Mouse (Mus musculus): ENCODE results near the gene Npw. TPM values are rescaled to one million over a fixed set of nuclear protein-coding genes. Genes with fewer than 3 reads are reported as not detected.
"Not testable (repeated sequence)": the region's sequence is repeated elsewhere in the genome, so short reads cannot be mapped to it uniquely, and the experiment has no call there.

Gene Npw
- polyA plus RNA-seq, 1 experiment from 2014 or later, result 0.38 TPM

GRCm38 (mm10) chr17:24667011-24667410 lies 8.8 kb upstream of the Npw start:
- H3K27ac ChIP-seq (ENCODE audit: low read length); H3K9ac ChIP-seq (ENCODE audit: low read depth, low read length); H3K4me2 ChIP-seq (ENCODE audit: low read depth, low read length); H3K27me3 ChIP-seq (ENCODE audit: control insufficient read depth, insufficient read depth, low read depth, low read length); H3K36me3 ChIP-seq (ENCODE audit: control insufficient read depth, insufficient read depth); H3K4me3 ChIP-seq (ENCODE audit: low read depth, low read length); ATAC-seq (ENCODE audit: low read depth); H3K9me3 ChIP-seq (replicated peaks; ENCODE audit: control insufficient read depth, low read length): not testable (repeated sequence)
- H3K4me1 ChIP-seq (ENCODE audit: control insufficient read depth, low read depth, low read length), result peaks cover 22% of the 10 kb centered on the region
- WGBS (ENCODE audit: insufficient replicate concordance), result 53% methylated on average over 7 of the region's 7 CpGs

- no peak overlapping the region for H3K4me2 ChIP-seq (ENCODE audit: low read depth, low read length)
- no peak overlapping the region for H3K9ac ChIP-seq (ENCODE audit: low read depth, low read length)
- no peak overlapping the region for H3K4me3 ChIP-seq (ENCODE audit: low read depth, low read length)
- H3K9me3 ChIP-seq (replicated peaks; ENCODE audit: control insufficient read depth, low read length), result no peaks in the 10 kb centered on the region
- no peaks in the 10 kb centered on the region for H3K36me3 ChIP-seq (ENCODE audit: control insufficient read depth, insufficient read depth)
- no peak overlapping the region for H3K27ac ChIP-seq (ENCODE audit: low read length)
- peaks cover 55% of the 10 kb centered on the region for H3K27me3 ChIP-seq (ENCODE audit: control insufficient read depth, insufficient read depth, low read depth, low read length)
- peaks cover 12% of the 10 kb centered on the region for H3K4me1 ChIP-seq (ENCODE audit: control insufficient read depth, low read depth, low read length)
- ATAC-seq (ENCODE audit: low read depth), result no peak
- WGBS (ENCODE audit: insufficient replicate concordance), result 62% methylated on average over 4 of the region's 4 CpGs
These were observed 3.3 kb downstream of the Npw start for GRCm38 (mm10) chr17:24654969-24655368.

- Histone ChIP-seq H3K9ac (ENCODE audit: low read depth, low read length) (no peak overlapping the region), H3K4me2 (ENCODE audit: low read depth, low read length) (peak overlapping the region; percentile 38; the same call in 1 of the 2 replicates), H3K27ac (ENCODE audit: low read length) (no peak overlapping the region), H3K4me1 (ENCODE audit: control insufficient read depth, low read depth, low read length) (peaks cover 14% of the 10 kb centered on the region), H3K27me3 (ENCODE audit: control insufficient read depth, insufficient read depth, low read depth, low read length) (peaks cover 57% of the 10 kb centered on the region), H3K4me3 (ENCODE audit: low read depth, low read length) (0 out of 2 replicates have a peak overlapping the region, but pooled peaks have one; percentile 1), H3K9me3 (replicated peaks; ENCODE audit: control insufficient read depth, low read length) (no peaks in the 10 kb centered on the region), H3K36me3 (ENCODE audit: control insufficient read depth, insufficient read depth) (no peaks in the 10 kb centered on the region)
- WGBS (ENCODE audit: insufficient replicate concordance), result 4% methylated on average over 19 of the region's 19 CpGs
- no peak for ATAC-seq (ENCODE audit: low read depth)
These were observed 4.1 kb downstream of the Npw start for GRCm38 (mm10) chr17:24653967-24654710.

GRCm38 (mm10) chr17:24651835-24652234 lies 6.4 kb downstream of the Npw start:
- H3K36me3 ChIP-seq (ENCODE audit: control insufficient read depth, insufficient read depth), result no peaks in the 10 kb centered on the region
- peaks cover 44% of the 10 kb centered on the region for H3K27me3 ChIP-seq (ENCODE audit: control insufficient read depth, insufficient read depth, low read depth, low read length)
- H3K4me2 ChIP-seq (ENCODE audit: low read depth, low read length), result no peak overlapping the region
- WGBS (ENCODE audit: insufficient replicate concordance), result 36% methylated on average over 3 of the region's 3 CpGs
- H3K4me3 ChIP-seq (ENCODE audit: low read depth, low read length), result no peak overlapping the region
- no peak overlapping the region for H3K27ac ChIP-seq (ENCODE audit: low read length)
- no peak overlapping the region for H3K9ac ChIP-seq (ENCODE audit: low read depth, low read length)
- no peak for ATAC-seq (ENCODE audit: low read depth)
- H3K4me1 ChIP-seq (ENCODE audit: control insufficient read depth, low read depth, low read length), result peaks cover 7% of the 10 kb centered on the region
- H3K9me3 ChIP-seq (replicated peaks; ENCODE audit: control insufficient read depth, low read length), result no peaks in the 10 kb centered on the region

- Histone ChIP-seq H3K4me2 (ENCODE audit: low read depth, low read length) (no peak overlapping the region), H3K9me3 (replicated peaks; ENCODE audit: control insufficient read depth, low read length) (no peaks in the 10 kb centered on the region), H3K4me3 (ENCODE audit: low read depth, low read length) (no peak overlapping the region), H3K27ac (ENCODE audit: low read length) (no peak overlapping the region), H3K4me1 (ENCODE audit: control insufficient read depth, low read depth, low read length) (peaks cover 7% of the 10 kb centered on the region), H3K27me3 (ENCODE audit: control insufficient read depth, insufficient read depth, low read depth, low read length) (peaks cover 38% of the 10 kb centered on the region), H3K36me3 (ENCODE audit: control insufficient read depth, insufficient read depth) (no peaks in the 10 kb centered on the region), H3K9ac (ENCODE audit: low read depth, low read length) (no peak overlapping the region)
- ATAC-seq (ENCODE audit: low read depth), result no peak
- WGBS (ENCODE audit: insufficient replicate concordance), result 58% methylated on average over 4 of the region's 4 CpGs
These were observed 7.5 kb downstream of the Npw start for GRCm38 (mm10) chr17:24650766-24651165.

- H3K4me3 ChIP-seq (ENCODE audit: low read depth, low read length), result peak within 1 kb of the TSS; percentile 64
- peak within 1 kb of the TSS; percentile 70 for H3K4me2 ChIP-seq (ENCODE audit: low read depth, low read length)
- H3K9ac ChIP-seq (ENCODE audit: low read depth, low read length), result peak within 1 kb of the TSS; percentile 62
- H3K27me3 ChIP-seq (ENCODE audit: control insufficient read depth, insufficient read depth, low read depth, low read length), result peaks cover 38% of the 10 kb centered on the region
- WGBS (ENCODE audit: insufficient replicate concordance), result under 1% methylated on average over 35 of the region's 41 CpGs
- no peaks in the 10 kb centered on the region for H3K36me3 ChIP-seq (ENCODE audit: control insufficient read depth, insufficient read depth)
- no peaks in the 10 kb centered on the region for H3K9me3 ChIP-seq (replicated peaks; ENCODE audit: control insufficient read depth, low read length)
- H3K4me1 ChIP-seq (ENCODE audit: control insufficient read depth, low read depth, low read length), result peaks cover 7% of the 10 kb centered on the region
- no peak within 1 kb of the TSS for H3K27ac ChIP-seq (ENCODE audit: low read length)
- peak; percentile 68 for ATAC-seq (ENCODE audit: low read depth)
These were observed 8.1 kb downstream of the Npw start, which contains the start of gene Slc9a3r2 for GRCm38 (mm10) chr17:24650070-24650616. Gene Slc9a3r2 (minus strand): TSS chr17:24650327.

GRCm38 (mm10) chr17:24649581-24650069 lies 8.6 kb downstream of the Npw start:
- H3K9me3 ChIP-seq (replicated peaks; ENCODE audit: control insufficient read depth, low read length), result no peaks in the 10 kb centered on the region
- WGBS (ENCODE audit: insufficient replicate concordance), result under 1% methylated on average over 35 of the region's 35 CpGs
- peaks cover 9% of the 10 kb centered on the region for H3K4me1 ChIP-seq (ENCODE audit: control insufficient read depth, low read depth, low read length)
- H3K36me3 ChIP-seq (ENCODE audit: control insufficient read depth, insufficient read depth), result no peaks in the 10 kb centered on the region
- peaks cover 38% of the 10 kb centered on the region for H3K27me3 ChIP-seq (ENCODE audit: control insufficient read depth, insufficient read depth, low read depth, low read length)
- peak overlapping the region; percentile 62 for H3K9ac ChIP-seq (ENCODE audit: low read depth, low read length)
- H3K4me3 ChIP-seq (ENCODE audit: low read depth, low read length), result peak overlapping the region; percentile 64
- peak; percentile 14; the same call in 1 of the 2 replicates for ATAC-seq (ENCODE audit: low read depth)
- H3K27ac ChIP-seq (ENCODE audit: low read length), result no peak overlapping the region
- peak overlapping the region; percentile 70 for H3K4me2 ChIP-seq (ENCODE audit: low read depth, low read length)

- Histone ChIP-seq H3K4me2 (ENCODE audit: low read depth, low read length) (peak overlapping the region; percentile 70), H3K4me1 (ENCODE audit: control insufficient read depth, low read depth, low read length) (peaks cover 9% of the 10 kb centered on the region), H3K36me3 (ENCODE audit: control insufficient read depth, insufficient read depth) (no peaks in the 10 kb centered on the region), H3K4me3 (ENCODE audit: low read depth, low read length) (peak overlapping the region; percentile 64), H3K9me3 (replicated peaks; ENCODE audit: control insufficient read depth, low read length) (no peaks in the 10 kb centered on the region), H3K27me3 (ENCODE audit: control insufficient read depth, insufficient read depth, low read depth, low read length) (peaks cover 38% of the 10 kb centered on the region), H3K27ac (ENCODE audit: low read length) (no peak overlapping the region), H3K9ac (ENCODE audit: low read depth, low read length) (no peak overlapping the region)
- WGBS (ENCODE audit: insufficient replicate concordance), result 67% methylated on average over 10 of the region's 10 CpGs
- no peak for ATAC-seq (ENCODE audit: low read depth)
These were observed 9.4 kb downstream of the Npw start for GRCm38 (mm10) chr17:24648731-24649377.
